Mouse (Mus musculus) ES-Bruce4 (cell line): ENCODE data around the gene Itgb3. TPM values are rescaled to one million over a fixed set of nuclear protein-coding genes. Genes with fewer than 3 reads are reported as not detected.

Source experiments
- H3K27ac ChIP-seq: 2 replicates; pipeline ENCODE4 v1.5.1; 2012; ENCODE audit warnings: low read length, inconsistent platforms; ENCODE audit not compliant: insufficient read depth
- H3K27me3 ChIP-seq: 2 replicates; pipeline ENCODE4 v1.6.1; 2012; ENCODE audit warnings: mild to moderate bottlenecking, low read length, inconsistent platforms; ENCODE audit not compliant: control insufficient read depth, poor library complexity, insufficient read depth, severe bottlenecking
- H3K36me3 ChIP-seq: 2 replicates; pipeline ENCODE4 v1.6.1; 2012; ENCODE audit warnings: inconsistent platforms, mild to moderate bottlenecking, low read length, moderate library complexity; ENCODE audit not compliant: control insufficient read depth, poor library complexity, insufficient read depth, severe bottlenecking
- H3K4me1 ChIP-seq: one replicate; pipeline ENCODE4 v1.8.1; 2011; ENCODE audit warnings: low read length; ENCODE audit not compliant: control insufficient read depth, insufficient read depth
- H3K4me3 ChIP-seq: 2 replicates; pipeline ENCODE4 v1.5.1; 2011; ENCODE audit warnings: low read depth, mild to moderate bottlenecking, low read length
- H3K9ac ChIP-seq: 2 replicates; pipeline ENCODE4 v1.6.1; 2012; ENCODE audit warnings: low read depth, mild to moderate bottlenecking, inconsistent platforms; ENCODE audit not compliant: poor library complexity, severe bottlenecking
- H3K9me3 ChIP-seq: replicated peaks from 2 replicates; pipeline ENCODE4 v1.6.1; 2012; ENCODE audit warnings: mild to moderate bottlenecking, low read length, inconsistent platforms; ENCODE audit not compliant: control insufficient read depth, poor library complexity, insufficient read depth, severe bottlenecking
- CTCF ChIP-seq: IDR thresholded peaks from one replicate; pipeline ENCODE4 v1.8.1; 2011; ENCODE audit warnings: low read depth, low read length
- EP300 ChIP-seq: IDR thresholded peaks from 2 replicates; pipeline ENCODE4 v1.6.1; 2011; ENCODE audit warnings: low read depth, low read length; ENCODE audit not compliant: insufficient read depth
- POLR2A ChIP-seq: IDR thresholded peaks from one replicate; pipeline ENCODE4 v1.8.1; 2011; ENCODE audit warnings: low read length; ENCODE audit not compliant: insufficient read depth
- polyA plus RNA-seq: library from polyadenylated mRNA; stranded (reverse); fragments of >200 nt; gene quantifications from 2 replicates; pipeline ENCODE4 v1.2.4, GENCODE M21; 2011; ENCODE audit warnings: low read depth; ENCODE audit not compliant: missing spikeins, insufficient read depth, insufficient read length

The Itgb3 gene
- polyA plus RNA-seq, result 5.1 and 5.8 TPM in 2 replicates

- Histone ChIP-seq H3K27me3 (peaks cover 3% of the 10 kb centered on the region; the same call in 1 of the 2 replicates), H3K27ac (no peak within 1 kb of the TSS), H3K9me3 (no peaks in the 10 kb centered on the region), H3K4me1 (no peaks in the 10 kb centered on the region), H3K9ac (peak within 1 kb of the TSS; percentile 24), H3K4me3 (peak within 1 kb of the TSS; percentile 77), H3K36me3 (no peaks in the 10 kb centered on the region)
- TF ChIP-seq EP300, result no peak
- no peak for TF ChIP-seq POLR2A
- no peak for TF ChIP-seq CTCF
Observed at GRCm38 (mm10) chr11:104607491-104608245, at the start of gene Itgb3. Gene Itgb3 (plus strand): TSS chr11:104608000.

DNA sequence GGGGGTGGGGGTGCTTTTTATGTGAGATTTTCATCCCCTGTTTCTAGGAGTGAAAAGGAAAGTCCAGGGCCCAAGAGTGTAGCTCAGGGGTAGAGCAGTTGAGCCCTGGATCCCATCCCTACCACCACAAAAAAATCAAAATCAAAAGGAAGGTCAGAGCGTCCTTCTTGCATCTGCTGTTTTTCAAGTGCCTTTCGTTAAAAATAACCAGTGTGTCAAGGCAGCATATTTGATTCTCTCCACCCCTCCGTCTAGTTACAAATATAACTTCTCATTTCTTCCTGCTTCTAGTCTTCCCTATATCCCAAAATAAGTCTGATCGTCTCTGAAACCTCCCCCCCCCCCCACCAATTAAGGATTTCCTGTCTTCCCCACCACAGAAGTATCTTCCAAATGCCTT lies 49.7 kb upstream of the Itgb3 start:
- Histone ChIP-seq H3K4me1 (no peaks in the 10 kb centered on the region), H3K4me3 (no peak overlapping the region), H3K27me3 (no peaks in the 10 kb centered on the region), H3K9ac (no peak overlapping the region), H3K9me3 (0 out of 2 replicates have a peak, but pooled peaks cover 8% of the 10 kb centered on the region), H3K36me3 (no peaks in the 10 kb centered on the region), H3K27ac (no peak overlapping the region)
- TF ChIP-seq EP300 (no peak), CTCF (no peak), POLR2A (no peak)

GRCm38 (mm10) chr11:104558651-104559403 lies 49.0 kb upstream of the Itgb3 start:
- H3K9me3 ChIP-seq, result 0 out of 2 replicates have a peak, but pooled peaks cover 8% of the 10 kb centered on the region
- no peaks in the 10 kb centered on the region for H3K27me3 ChIP-seq
- no peaks in the 10 kb centered on the region for H3K36me3 ChIP-seq
- no peak overlapping the region for H3K9ac ChIP-seq
- no peaks in the 10 kb centered on the region for H3K4me1 ChIP-seq
- H3K4me3 ChIP-seq, result no peak overlapping the region
- no peak overlapping the region for H3K27ac ChIP-seq
- TF ChIP-seq CTCF (no peak), POLR2A (no peak), EP300 (no peak)

- H3K27me3 ChIP-seq, result no peaks in the 10 kb centered on the region
- no peaks in the 10 kb centered on the region for H3K4me1 ChIP-seq
- H3K27ac ChIP-seq, result no peak overlapping the region
- H3K9me3 ChIP-seq, result 0 out of 2 replicates have a peak, but pooled peaks cover 8% of the 10 kb centered on the region
- no peak overlapping the region for H3K4me3 ChIP-seq
- H3K9ac ChIP-seq, result no peak overlapping the region
- H3K36me3 ChIP-seq, result no peaks in the 10 kb centered on the region
- TF ChIP-seq CTCF (no peak), EP300 (no peak), POLR2A (no peak)
Observed at GRCm38 (mm10) chr11:104560971-104561370, 46.8 kb upstream of the Itgb3 start.

- no peaks in the 10 kb centered on the region for H3K27me3 ChIP-seq
- H3K36me3 ChIP-seq, result no peaks in the 10 kb centered on the region
- no peaks in the 10 kb centered on the region for H3K4me1 ChIP-seq
- H3K9me3 ChIP-seq, result 0 out of 2 replicates have a peak, but pooled peaks cover 8% of the 10 kb centered on the region
- no peak overlapping the region for H3K9ac ChIP-seq
- H3K27ac ChIP-seq, result no peak overlapping the region
- no peak overlapping the region for H3K4me3 ChIP-seq
- TF ChIP-seq CTCF, result no peak
- TF ChIP-seq POLR2A, result no peak
- TF ChIP-seq EP300, result no peak
Observed at GRCm38 (mm10) chr11:104563496-104563895, 44.3 kb upstream of the Itgb3 start.

DNA sequence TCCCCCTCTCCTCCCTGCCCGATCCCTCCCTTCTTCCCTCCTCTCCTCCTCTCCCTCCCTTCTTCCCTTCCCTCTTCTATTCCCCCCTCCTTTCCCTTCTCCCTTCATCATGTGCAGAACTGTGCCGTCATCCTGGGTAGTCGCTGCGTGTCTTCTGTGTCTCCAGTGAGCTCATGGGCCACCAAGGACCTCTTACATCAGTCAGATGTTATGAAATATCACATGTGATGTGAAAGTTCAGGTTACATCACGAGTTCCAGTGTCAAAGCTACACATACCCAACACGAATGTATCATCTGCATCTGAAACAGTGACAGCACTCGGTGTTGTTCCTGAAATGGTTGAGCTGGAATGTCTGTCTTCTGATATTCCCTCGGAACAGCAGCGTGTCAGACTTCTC lies 42.6 kb upstream of the Itgb3 start:
- H3K36me3 ChIP-seq, result no peaks in the 10 kb centered on the region
- no peaks in the 10 kb centered on the region for H3K27me3 ChIP-seq
- H3K4me1 ChIP-seq, result no peaks in the 10 kb centered on the region
- no peak overlapping the region for H3K4me3 ChIP-seq
- no peak overlapping the region for H3K9ac ChIP-seq
- peaks cover 14% of the 10 kb centered on the region; the same call in 1 of the 2 replicates for H3K9me3 ChIP-seq
- no peak overlapping the region for H3K27ac ChIP-seq
- TF ChIP-seq CTCF (no peak), POLR2A (no peak), EP300 (no peak)
